22 mouse cellular contexts compared by ENCODE assay signal in the genomic region with DNA sequence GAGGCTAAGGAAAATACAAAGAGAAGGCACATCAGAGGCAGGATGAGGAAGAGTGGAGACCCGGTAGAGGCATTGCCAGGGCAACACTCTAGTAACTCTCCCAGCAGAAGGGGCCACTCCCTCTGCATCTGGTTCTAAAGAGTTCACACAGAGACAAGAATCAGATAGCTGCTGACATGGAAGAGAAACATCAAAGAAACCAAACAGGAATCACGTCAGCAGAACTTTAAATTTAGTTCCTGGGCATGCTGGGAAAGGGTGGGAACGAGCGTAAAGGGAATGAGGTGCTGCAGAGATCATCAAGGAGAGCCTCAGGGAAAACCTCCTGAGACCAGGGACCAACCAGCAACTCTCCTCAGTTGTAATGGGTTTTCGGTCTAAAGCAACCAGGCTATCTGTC. TPM values are rescaled to one million over a fixed set of nuclear protein-coding genes. Genes with fewer than 3 reads are reported as not detected.
DNase-seq lines count a peak whose midpoint lies in the region; ATAC-seq and TF ChIP-seq lines count a peak whose summit lies in the region.
"Had no signal": no experiment of that assay in that cellular context is flagged by ENCODE, and none has a peak within 500 bp of the region (broad histone marks: within the 10 kb centered on the region; RNA-seq: fewer than 3 reads in every experiment).

No protein-coding gene starts in this region.

- H3K4me2 ChIP-seq in forebrain, embryonic 12.5 days, result no peak overlapping the region
- H3K4me2 ChIP-seq: limb, embryonic 12.5 days; liver, embryonic 11.5 days; midbrain, embryonic 11.5 days had no signal

- H3K9ac ChIP-seq in forebrain, embryonic 12.5 days, result no peak overlapping the region
- H3K9ac ChIP-seq: limb, embryonic 12.5 days; liver, postnatal 0 days had no signal

- no peak for DNase-seq in kidney, adult 2 months
- DNase-seq in kidney, postnatal 14 days, result no peak
- peak; percentile 20 for DNase-seq in thymus, adult 2 months
- no peak for DNase-seq in thymus, postnatal 36 days
- DNase-seq in layer of hippocampus, adult 9-10 months (ENCODE audit: low spot score), result no peak
- DNase-seq: cerebellum, adult 11-12 months; cerebellum, postnatal 10 days; liver, postnatal 0 days; thymus, postnatal 25 days had no signal

- 47% methylated on average over 5 of the region's 5 CpGs for WGBS in kidney, adult 2 months
- 35% methylated on average over 5 of the region's 5 CpGs for WGBS in thymus, adult 2 months
- 86% methylated on average over 5 of the region's 5 CpGs for WGBS in forebrain, embryonic 12.5 days

- ATAC-seq in inflammation-experienced regulatory T-cells, adult 6 months, result peak; percentile 61
- ATAC-seq in forebrain, embryonic 12.5 days (ENCODE audit: low FRiP score), result no peak
- ATAC-seq: hindbrain, embryonic 16.5 days; intestine, postnatal 0 days; liver, postnatal 0 days; lung, postnatal 0 days had no signal

- H3K4me1 ChIP-seq in kidney, adult 2 months (ENCODE audit: control insufficient read depth, insufficient read depth, low read length), result peaks cover 71% of the 10 kb centered on the region
- H3K4me1 ChIP-seq in thymus, adult 2 months (replicated peaks; ENCODE audit: control insufficient read depth, insufficient read depth, low read length), result peaks cover 50% of the 10 kb centered on the region
- H3K4me1 ChIP-seq in E14TG2a.4 (replicated peaks; ENCODE audit: low read depth, low read length), result peaks cover 95% of the 10 kb centered on the region
- peaks cover 25% of the 10 kb centered on the region for H3K4me1 ChIP-seq in forebrain, embryonic 12.5 days

- H3K36me3 ChIP-seq in kidney, adult 2 months (ENCODE audit: control insufficient read depth, insufficient read depth, low read length), result peaks cover 6% of the 10 kb centered on the region; the same call in 1 of the 2 replicates
- H3K36me3 ChIP-seq in thymus, adult 2 months (ENCODE audit: control insufficient read depth, insufficient read depth, low read length), result peaks cover 47% of the 10 kb centered on the region
- H3K36me3 ChIP-seq in E14TG2a.4 (ENCODE audit: insufficient read depth, low read length), result peaks cover 91% of the 10 kb centered on the region
- peaks cover 59% of the 10 kb centered on the region for H3K36me3 ChIP-seq in forebrain, embryonic 12.5 days (replicated peaks)

- no peaks in the 10 kb centered on the region for H3K27me3 ChIP-seq in kidney, adult 2 months (replicated peaks; ENCODE audit: control insufficient read depth, insufficient read depth, low read length)
- no peaks in the 10 kb centered on the region for H3K27me3 ChIP-seq in thymus, adult 2 months (ENCODE audit: control insufficient read depth, insufficient read depth, low read length)
- H3K27me3 ChIP-seq in E14TG2a.4 (ENCODE audit: insufficient read depth, low read length), result no peaks in the 10 kb centered on the region
- no peaks in the 10 kb centered on the region for H3K27me3 ChIP-seq in forebrain, embryonic 12.5 days
- H3K27me3 ChIP-seq: limb, embryonic 12.5 days had no signal

- no peak overlapping the region for H3K4me3 ChIP-seq in kidney, adult 2 months (ENCODE audit: insufficient read depth, low read depth, low read length)
- H3K4me3 ChIP-seq in thymus, adult 2 months (ENCODE audit: control insufficient read depth, insufficient read depth, low read length), result no peak overlapping the region
- H3K4me3 ChIP-seq in E14TG2a.4 (replicated peaks; ENCODE audit: low read length), result peak overlapping the region; percentile 39
- H3K4me3 ChIP-seq in forebrain, embryonic 12.5 days (replicated peaks), result no peak overlapping the region
- H3K4me3 ChIP-seq: heart, embryonic 10.5 days; hindbrain, embryonic 10.5 days; limb, embryonic 12.5 days had no signal

- TF ChIP-seq CTCF in kidney, adult 2 months (conservative IDR thresholded peaks at IDR 0.05; ENCODE audit: insufficient read depth, insufficient read length, low read depth, low read length), result no peak
- no peak for TF ChIP-seq CTCF in thymus, adult 2 months (IDR thresholded peaks at IDR 0.05; ENCODE audit: borderline replicate concordance, control insufficient read depth, extremely low read depth, insufficient read depth, low read length, poor library complexity)
- TF ChIP-seq CTCF in E14TG2a.4 (conservative IDR thresholded peaks at IDR 0.05; ENCODE audit: low read length), result no peak

- no peaks in the 10 kb centered on the region for H3K9me3 ChIP-seq in E14TG2a.4 (ENCODE audit: low read length)
- no peaks in the 10 kb centered on the region for H3K9me3 ChIP-seq in forebrain, embryonic 12.5 days
- H3K9me3 ChIP-seq: heart, embryonic 10.5 days; hindbrain, embryonic 10.5 days; limb, embryonic 12.5 days had no signal

- no peak for TF ChIP-seq POLR2A in kidney, adult 2 months (IDR thresholded peaks at IDR 0.05; ENCODE audit: low read depth, low read length)
- no peak for TF ChIP-seq POLR2A in thymus, adult 2 months (IDR thresholded peaks at IDR 0.05; ENCODE audit: control insufficient read depth, extremely low read depth, insufficient read depth, low read length, poor library complexity)

- H3K27ac ChIP-seq in kidney, adult 2 months (ENCODE audit: insufficient read depth, low read depth, low read length), result peak overlapping the region; percentile 57
- peak overlapping the region; percentile 49 for H3K27ac ChIP-seq in thymus, adult 2 months (ENCODE audit: control insufficient read depth, insufficient read depth, low read length)
- no peak overlapping the region for H3K27ac ChIP-seq in forebrain, embryonic 12.5 days
- H3K27ac ChIP-seq: heart, embryonic 10.5 days; hindbrain, embryonic 10.5 days; stomach, postnatal 0 days had no signal

RNA-seq across cellular contexts. Expression of gene Mlec, which starts 7.0 kb away (rescaled TPM):
- polyA plus RNA-seq in kidney, adult 2 months (2012; rRNA removed), result 202 and 209 TPM in 2 replicates
- polyA plus RNA-seq in thymus, adult 2 months (2012; rRNA removed), result 95.0 and 98.5 TPM in 2 replicates
- 10 to 100 TPM; 25.5 to 32.7 (median 30.3) TPM for polyA plus RNA-seq in inflammation-experienced regulatory T-cells, adult 6 months (2017; shearing (Covaris generic))
- 50.3 and 50.8 TPM in 2 replicates for polyA plus RNA-seq in forebrain, embryonic 12.5 days (2016; fragmentation: Nextera tagmentation; extraction: Ambion mirVana)

RNA-seq across cellular contexts. Expression of gene Unc119b, which starts 16.2 kb away (rescaled TPM):
- 138 and 141 TPM in 2 replicates for polyA plus RNA-seq in kidney, adult 2 months (2012; rRNA removed)
- polyA plus RNA-seq in thymus, adult 2 months (2012; rRNA removed), result 67.3 and 68.6 TPM in 2 replicates
- 10 to 100 TPM; 15.9 to 27.8 (median 21.3) TPM for polyA plus RNA-seq in inflammation-experienced regulatory T-cells, adult 6 months (2017; shearing (Covaris generic))
- 68.6 and 69.8 TPM in 2 replicates for polyA plus RNA-seq in forebrain, embryonic 12.5 days (2016; fragmentation: Nextera tagmentation; extraction: Ambion mirVana)

RNA-seq across cellular contexts. Expression of gene Acads, which starts 31.8 kb away (rescaled TPM):
- polyA plus RNA-seq in kidney, adult 2 months (2012; rRNA removed), result 220 and 241 TPM in 2 replicates
- 99.6 and 101 TPM in 2 replicates for polyA plus RNA-seq in thymus, adult 2 months (2012; rRNA removed)
- 10 to 100 TPM; 11.3 to 20.2 (median 18.8) TPM for polyA plus RNA-seq in inflammation-experienced regulatory T-cells, adult 6 months (2017; shearing (Covaris generic))
- polyA plus RNA-seq in forebrain, embryonic 12.5 days (2016; fragmentation: Nextera tagmentation; extraction: Ambion mirVana), result 32.7 and 33.0 TPM in 2 replicates

RNA-seq across cellular contexts. Expression of gene Cabp1, which starts 43.2 kb away (rescaled TPM):
- 1.7 and 2.6 TPM in 2 replicates for polyA plus RNA-seq in kidney, adult 2 months (2012; rRNA removed)
- polyA plus RNA-seq in thymus, adult 2 months (2012; rRNA removed), result 0.50 and 0.58 TPM in 2 replicates
- not detected for polyA plus RNA-seq in inflammation-experienced regulatory T-cells, adult 6 months (2017; shearing (Covaris generic))
- polyA plus RNA-seq in forebrain, embryonic 12.5 days (2016; fragmentation: Nextera tagmentation; extraction: Ambion mirVana), result 6.0 and 6.1 TPM in 2 replicates
- polyA plus RNA-seq: liver, postnatal 0 days had no signal

RNA-seq across cellular contexts. Expression of gene Gm10401, which starts 52.9 kb away (rescaled TPM):
- polyA plus RNA-seq in kidney, adult 2 months (2012; rRNA removed), result not detected in 2 replicates
- polyA plus RNA-seq in thymus, adult 2 months (2012; rRNA removed), result 0.26 TPM in 1 of 2 replicates, not detected in the other
- 10 to 100 TPM; 14.8 to 23.2 (median 18.5) TPM for polyA plus RNA-seq in inflammation-experienced regulatory T-cells, adult 6 months (2017; shearing (Covaris generic))
- 26.1 and 29.4 TPM in 2 replicates for polyA plus RNA-seq in forebrain, embryonic 12.5 days (2016; fragmentation: Nextera tagmentation; extraction: Ambion mirVana)
- polyA plus RNA-seq: cortical plate, adult 2 months had no signal
